Mouse (Mus musculus): ENCODE measurements around the gene Lsamp. TPM values are rescaled to one million over a fixed set of nuclear protein-coding genes. Genes with fewer than 3 reads are reported as not detected.
A peak's percentile ranks its signal among the peaks of the same experiment; 100 is the strongest.

Gene Lsamp
- total and polyA plus RNA-seq, 2 experiments from 2014 or later = 122 to 157 TPM

DNA sequence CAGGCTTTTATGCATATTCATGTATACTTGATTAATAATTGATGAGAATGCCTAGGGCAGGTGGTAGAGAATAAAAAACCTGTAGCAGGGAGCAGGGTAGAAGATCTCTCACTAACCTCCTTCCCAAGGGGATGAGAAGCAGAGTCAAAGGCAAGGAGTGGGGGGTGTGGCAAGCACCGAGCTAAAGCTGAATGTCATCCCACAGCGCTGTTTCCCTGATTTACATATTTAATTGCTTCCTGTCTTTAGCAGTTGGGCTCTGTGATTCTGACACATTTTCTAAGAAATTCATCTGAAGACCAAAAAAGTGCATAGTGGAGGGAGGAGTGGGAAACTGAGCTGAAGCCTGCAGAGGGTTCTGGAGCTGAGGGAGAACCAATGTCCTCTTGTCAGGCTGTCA is 708.1 kb downstream of the Lsamp start:
- ATAC-seq = no peak

DNA sequence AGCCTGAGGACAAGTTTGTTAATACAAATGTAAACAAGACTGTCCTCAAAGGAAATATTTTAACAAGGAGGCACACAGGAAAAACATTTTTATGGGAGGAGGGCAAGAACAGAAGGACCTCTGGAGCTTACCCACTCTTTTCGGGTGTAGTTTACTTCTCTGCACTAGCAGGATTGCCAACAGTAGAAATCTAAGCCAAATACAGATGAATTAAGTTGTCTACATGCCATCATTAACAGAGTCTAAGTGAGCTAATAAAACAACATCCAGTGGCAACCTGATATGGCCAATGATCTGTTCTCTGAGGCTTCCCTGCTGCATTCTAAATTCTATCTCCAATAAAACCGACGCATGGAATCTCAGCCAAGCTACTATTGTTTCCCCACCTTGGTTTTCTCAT is 713.1 kb downstream of the Lsamp start:
- no peaks in the 10 kb centered on the region for H3K36me3 ChIP-seq (ENCODE audit: insufficient read depth, low read length)
- no peak overlapping the region for H3K27ac ChIP-seq
- H3K4me2 ChIP-seq (ENCODE audit: low read depth, low read length) = no peak overlapping the region
- ATAC-seq = no peak
- H3K4me1 ChIP-seq (ENCODE audit: insufficient read depth, low read length) = no peaks in the 10 kb centered on the region; the same call in 1 of the 2 replicates
- no peaks in the 10 kb centered on the region for H3K9me3 ChIP-seq (ENCODE audit: low read length)
- DNase-seq (ENCODE audit: low spot score) = no peak
- WGBS = 71% methylated on average over 3 of the region's 3 CpGs
- H3K27me3 ChIP-seq (ENCODE audit: insufficient read depth, low read length) = no peaks in the 10 kb centered on the region
- H3K9ac ChIP-seq (replicated peaks; ENCODE audit: low read length) = no peak overlapping the region
- TF ChIP-seq CTCF (IDR thresholded peaks at IDR 0.05; ENCODE audit: low read depth) = no peak
- H3K4me3 ChIP-seq (ENCODE audit: low read length) = no peak overlapping the region

More for the DNA sequence above, 708.1 kb downstream of the Lsamp start:
- Histone ChIP-seq H3K27me3 (ENCODE audit: insufficient read depth, low read length) (no peaks in the 10 kb centered on the region), H3K36me3 (ENCODE audit: insufficient read depth, low read length) (no peaks in the 10 kb centered on the region), H3K27ac (no peak overlapping the region), H3K9me3 (ENCODE audit: low read length) (no peaks in the 10 kb centered on the region), H3K4me2 (ENCODE audit: low read depth, low read length) (no peak overlapping the region), H3K9ac (replicated peaks; ENCODE audit: low read length) (no peak overlapping the region), H3K4me1 (ENCODE audit: insufficient read depth, low read length) (no peaks in the 10 kb centered on the region; the same call in 1 of the 2 replicates), H3K4me3 (ENCODE audit: low read length) (no peak overlapping the region)
- no peak for TF ChIP-seq CTCF (IDR thresholded peaks at IDR 0.05; ENCODE audit: low read depth)
- WGBS = 7% methylated on average over 2 of the region's 2 CpGs
- DNase-seq (ENCODE audit: low spot score) = no peak

DNA sequence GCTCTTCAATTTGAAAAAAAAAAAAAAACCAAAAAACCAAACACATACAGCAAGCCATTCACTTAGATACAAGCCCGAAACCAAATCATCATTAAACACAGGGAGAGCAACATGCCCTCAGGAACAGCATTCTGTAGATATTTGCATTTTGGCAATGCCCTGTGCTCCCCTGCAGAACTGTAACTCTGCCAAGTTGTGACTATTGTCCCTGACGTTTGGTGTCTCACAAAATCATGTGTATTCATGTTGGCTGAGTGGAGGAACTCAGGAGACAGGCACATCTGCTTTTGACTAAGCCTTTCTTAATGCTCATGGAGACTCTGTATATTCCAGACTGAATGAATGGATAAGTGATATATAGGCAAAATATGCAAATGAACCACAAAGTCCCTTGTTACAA is 724.4 kb downstream of the Lsamp start:
- 25% methylated on average over 2 of the region's 2 CpGs for WGBS
- DNase-seq (ENCODE audit: low spot score) = peak; percentile 71

DNA sequence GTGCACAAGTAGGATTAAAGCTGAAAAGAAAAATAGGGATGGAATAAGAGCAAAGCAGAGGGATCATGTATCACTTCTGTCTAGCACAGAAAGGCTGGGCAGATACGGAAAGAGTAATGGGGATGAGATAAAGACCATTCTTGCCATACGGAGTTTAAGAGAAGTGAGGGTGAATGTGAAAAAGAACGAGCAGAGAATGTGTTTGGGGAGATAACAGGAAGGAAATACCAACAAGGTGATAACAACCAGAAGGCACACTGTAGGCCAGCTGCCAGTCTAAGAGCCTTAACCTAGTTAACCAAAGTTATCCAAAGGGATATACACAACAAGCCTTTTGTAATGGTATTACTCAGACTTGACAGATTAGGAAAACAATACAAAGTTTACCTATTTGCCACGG is 725.4 kb downstream of the Lsamp start:
- no peaks in the 10 kb centered on the region for H3K36me3 ChIP-seq (ENCODE audit: insufficient read depth, low read length)
- no peak overlapping the region for H3K4me2 ChIP-seq (ENCODE audit: low read depth, low read length)
- no peak overlapping the region for H3K4me3 ChIP-seq (ENCODE audit: low read length)
- TF ChIP-seq CTCF (IDR thresholded peaks at IDR 0.05; ENCODE audit: low read depth) = no peak
- ATAC-seq (no peak), DNase-seq (ENCODE audit: low spot score) (no peak)
- H3K9ac ChIP-seq (replicated peaks; ENCODE audit: low read length) = no peak overlapping the region
- no peaks in the 10 kb centered on the region for H3K9me3 ChIP-seq (ENCODE audit: low read length)
- 50% methylated on average over 4 of the region's 4 CpGs for WGBS
- H3K4me1 ChIP-seq (ENCODE audit: insufficient read depth, low read length) = 0 out of 2 replicates have a peak, but pooled peaks cover 6% of the 10 kb centered on the region
- H3K27ac ChIP-seq = no peak overlapping the region
- no peaks in the 10 kb centered on the region for H3K27me3 ChIP-seq (ENCODE audit: insufficient read depth, low read length)

More for the DNA sequence above, 724.4 kb downstream of the Lsamp start:
- no peaks in the 10 kb centered on the region for H3K9me3 ChIP-seq (ENCODE audit: low read length)
- ATAC-seq = peak; percentile 38; the same call in 1 of the 2 replicates
- H3K36me3 ChIP-seq (ENCODE audit: insufficient read depth, low read length) = no peaks in the 10 kb centered on the region
- no peak overlapping the region for H3K9ac ChIP-seq (replicated peaks; ENCODE audit: low read length)
- H3K4me3 ChIP-seq (ENCODE audit: low read length) = no peak overlapping the region
- TF ChIP-seq CTCF (IDR thresholded peaks at IDR 0.05; ENCODE audit: low read depth) = no peak
- H3K4me1 ChIP-seq (ENCODE audit: insufficient read depth, low read length) = 0 out of 2 replicates have a peak, but pooled peaks cover 6% of the 10 kb centered on the region
- no peak overlapping the region for H3K27ac ChIP-seq
- H3K4me2 ChIP-seq (ENCODE audit: low read depth, low read length) = no peak overlapping the region
- no peaks in the 10 kb centered on the region for H3K27me3 ChIP-seq (ENCODE audit: insufficient read depth, low read length)

DNA sequence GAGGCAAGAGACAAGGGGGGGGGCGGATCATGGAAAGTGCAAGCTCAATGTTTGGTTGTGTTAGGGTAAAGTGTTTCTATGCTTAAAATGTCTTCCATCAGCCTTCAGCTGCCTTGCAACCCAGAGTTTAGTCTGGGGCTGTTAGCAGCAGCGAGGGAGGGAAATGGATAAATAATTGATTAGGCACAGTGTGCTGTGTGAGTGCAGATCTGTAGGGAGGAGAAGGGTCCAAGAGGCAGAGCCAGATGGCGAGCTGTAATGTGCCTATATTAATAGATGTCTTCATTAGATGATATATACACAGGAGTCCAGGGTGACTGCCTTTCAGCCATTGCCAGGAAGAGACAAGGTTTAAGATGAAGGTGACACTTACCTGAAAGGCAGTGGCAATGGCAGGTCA is 725.9 kb downstream of the Lsamp start:
- DNase-seq (ENCODE audit: low spot score) (peak; percentile 30), ATAC-seq (no peak)
- 46% methylated on average over 3 of the region's 3 CpGs for WGBS
- Histone ChIP-seq H3K9me3 (ENCODE audit: low read length) (no peaks in the 10 kb centered on the region), H3K36me3 (ENCODE audit: insufficient read depth, low read length) (no peaks in the 10 kb centered on the region), H3K4me2 (ENCODE audit: low read depth, low read length) (no peak overlapping the region), H3K9ac (replicated peaks; ENCODE audit: low read length) (no peak overlapping the region), H3K27me3 (ENCODE audit: insufficient read depth, low read length) (no peaks in the 10 kb centered on the region), H3K4me1 (ENCODE audit: insufficient read depth, low read length) (0 out of 2 replicates have a peak, but pooled peaks cover 6% of the 10 kb centered on the region), H3K27ac (no peak overlapping the region), H3K4me3 (ENCODE audit: low read length) (no peak overlapping the region)
- no peak for TF ChIP-seq CTCF (IDR thresholded peaks at IDR 0.05; ENCODE audit: low read depth)

DNA sequence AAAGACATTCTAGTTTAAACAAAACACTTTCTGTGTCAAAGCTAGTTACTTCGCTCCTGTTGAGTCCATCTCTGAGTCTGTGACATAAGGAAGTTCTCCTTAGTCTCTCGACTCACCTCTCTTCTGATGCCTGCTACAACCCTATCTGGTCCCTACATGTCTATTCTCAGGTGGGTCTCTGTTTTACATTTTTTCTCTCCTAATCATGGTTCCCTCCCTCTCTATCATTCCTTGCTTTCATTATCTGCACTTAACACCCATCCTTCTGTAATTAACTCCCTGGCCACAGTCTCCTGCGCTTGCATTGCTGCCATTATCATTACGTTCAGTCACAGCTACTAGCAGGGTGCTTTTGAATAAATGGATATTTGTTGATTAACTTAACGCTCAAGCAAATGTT is 726.3 kb downstream of the Lsamp start:
- no peak overlapping the region for H3K27ac ChIP-seq
- no peak overlapping the region for H3K4me3 ChIP-seq (ENCODE audit: low read length)
- WGBS = 69% methylated on average over 5 of the region's 5 CpGs
- H3K27me3 ChIP-seq (ENCODE audit: insufficient read depth, low read length) = no peaks in the 10 kb centered on the region
- no peak for TF ChIP-seq CTCF (IDR thresholded peaks at IDR 0.05; ENCODE audit: low read depth)
- ATAC-seq (no peak), DNase-seq (ENCODE audit: low spot score) (no peak)
- H3K9me3 ChIP-seq (ENCODE audit: low read length) = no peaks in the 10 kb centered on the region
- no peak overlapping the region for H3K9ac ChIP-seq (replicated peaks; ENCODE audit: low read length)
- 0 out of 2 replicates have a peak, but pooled peaks cover 6% of the 10 kb centered on the region for H3K4me1 ChIP-seq (ENCODE audit: insufficient read depth, low read length)
- H3K4me2 ChIP-seq (ENCODE audit: low read depth, low read length) = no peak overlapping the region
- no peaks in the 10 kb centered on the region for H3K36me3 ChIP-seq (ENCODE audit: insufficient read depth, low read length)

DNA sequence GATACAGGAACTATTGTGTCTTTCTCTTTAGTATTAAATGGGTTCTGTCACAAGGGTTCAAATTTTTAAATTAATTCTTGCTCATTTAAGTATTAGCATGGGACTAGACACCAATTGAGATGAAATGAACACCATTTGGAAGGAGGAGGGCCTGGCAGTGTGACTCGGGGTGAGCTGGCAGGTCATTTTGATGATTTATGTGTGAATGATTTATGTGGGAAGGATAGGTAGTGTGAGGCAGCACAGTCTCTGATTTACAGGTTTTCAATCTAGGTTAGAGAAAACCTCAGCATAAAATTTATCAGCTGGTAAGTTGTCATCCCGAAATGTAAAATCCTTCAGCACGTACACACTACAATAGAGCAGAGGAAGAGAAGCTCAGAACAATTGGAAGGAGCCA is 729.6 kb downstream of the Lsamp start:
- DNase-seq (ENCODE audit: low spot score) (no peak), ATAC-seq (no peak)
- Histone ChIP-seq H3K9me3 (ENCODE audit: low read length) (no peaks in the 10 kb centered on the region), H3K9ac (replicated peaks; ENCODE audit: low read length) (no peak overlapping the region), H3K4me1 (ENCODE audit: insufficient read depth, low read length) (0 out of 2 replicates have a peak, but pooled peaks cover 6% of the 10 kb centered on the region), H3K4me3 (ENCODE audit: low read length) (no peak overlapping the region), H3K27ac (no peak overlapping the region), H3K4me2 (ENCODE audit: low read depth, low read length) (no peak overlapping the region), H3K27me3 (ENCODE audit: insufficient read depth, low read length) (no peaks in the 10 kb centered on the region), H3K36me3 (ENCODE audit: insufficient read depth, low read length) (no peaks in the 10 kb centered on the region)
- TF ChIP-seq CTCF (IDR thresholded peaks at IDR 0.05; ENCODE audit: low read depth) = no peak
- whole genome bisulfite sequencing = 68% methylated on average over 3 of the region's 3 CpGs
